Mouse (Mus musculus) olfactory bulb, adult 2 months (tissue): Measurements from ENCODE around the gene Umad1. TPM values are rescaled to one million over a fixed set of nuclear protein-coding genes. Genes with fewer than 3 reads are reported as not detected.

Experiments used
- H3K27ac ChIP-seq: fragments of 200-500 bp; 2 replicates; pipeline ENCODE4 v1.5.1; 2012; ENCODE audit warnings: low read depth, low read length; ENCODE audit not compliant: insufficient read depth
- H3K4me1 ChIP-seq: fragments of 200-500 bp; 2 replicates; pipeline ENCODE4 v1.6.1; 2012; ENCODE audit warnings: low read length; ENCODE audit not compliant: control insufficient read depth, insufficient read depth
- H3K4me3 ChIP-seq: fragments of 200-500 bp; 2 replicates; pipeline ENCODE4 v1.5.1; 2012; ENCODE audit warnings: mild to moderate bottlenecking, low read depth, low read length, moderate library complexity; ENCODE audit not compliant: insufficient read depth
- CTCF ChIP-seq: fragments of 200-500 bp; IDR thresholded peaks from 2 replicates; pipeline ENCODE4 v1.5.1; 2012; ENCODE audit warnings: low read depth, mild to moderate bottlenecking, low read length, moderate library complexity; ENCODE audit not compliant: insufficient read depth
- POLR2A ChIP-seq: fragments of 200-500 bp; IDR thresholded peaks from 2 replicates; pipeline ENCODE4 v1.6.1; 2012; ENCODE audit warnings: mild to moderate bottlenecking, low read depth, low read length, moderate library complexity; ENCODE audit not compliant: insufficient read depth
- WGBS: fragments of 180-500 bp; shearing (Covaris S2); methylation state at CpG from one replicate; pipeline ENCODE4 v1.1.7; 2018; 5-methylcytosine and 5-hydroxymethylcytosine counted together
- polyA plus RNA-seq: library from polyadenylated mRNA; stranded (reverse); fragments of >200 nt; gene quantifications from 2 replicates; pipeline ENCODE4 v1.2.4, GENCODE M21; 2012; ENCODE audit warnings: low replicate concordance; ENCODE audit not compliant: missing spikeins, insufficient read depth, insufficient read length

Gene Umad1
- polyA plus RNA-seq, 1 experiment: not detected

DNA sequence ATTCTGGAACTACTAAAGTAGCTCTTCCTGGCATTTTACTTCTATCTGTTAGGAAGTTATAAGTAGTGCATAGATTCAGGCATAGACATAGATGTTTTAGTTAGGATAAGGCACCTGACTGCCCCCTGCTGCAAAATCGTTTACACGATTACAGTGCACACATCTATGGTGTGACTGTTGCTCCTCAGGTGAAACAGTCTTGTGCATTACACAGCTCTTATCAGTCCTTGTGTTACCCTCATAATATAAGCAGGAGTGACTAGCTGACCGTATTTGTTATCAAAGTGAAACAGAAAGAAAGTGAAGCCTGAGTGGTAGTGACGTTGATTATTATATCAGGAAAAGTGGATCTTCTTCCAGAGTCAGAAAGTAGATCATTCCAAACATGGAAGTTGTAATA lies 84.2 kb downstream of the Umad1 start:
- 94% methylated on average over 4 of the region's 4 CpGs for WGBS
- Histone ChIP-seq H3K27ac (no peak overlapping the region), H3K4me1 (no peaks in the 10 kb centered on the region), H3K4me3 (no peak overlapping the region)
- TF ChIP-seq POLR2A (no peak), CTCF (no peak)

DNA sequence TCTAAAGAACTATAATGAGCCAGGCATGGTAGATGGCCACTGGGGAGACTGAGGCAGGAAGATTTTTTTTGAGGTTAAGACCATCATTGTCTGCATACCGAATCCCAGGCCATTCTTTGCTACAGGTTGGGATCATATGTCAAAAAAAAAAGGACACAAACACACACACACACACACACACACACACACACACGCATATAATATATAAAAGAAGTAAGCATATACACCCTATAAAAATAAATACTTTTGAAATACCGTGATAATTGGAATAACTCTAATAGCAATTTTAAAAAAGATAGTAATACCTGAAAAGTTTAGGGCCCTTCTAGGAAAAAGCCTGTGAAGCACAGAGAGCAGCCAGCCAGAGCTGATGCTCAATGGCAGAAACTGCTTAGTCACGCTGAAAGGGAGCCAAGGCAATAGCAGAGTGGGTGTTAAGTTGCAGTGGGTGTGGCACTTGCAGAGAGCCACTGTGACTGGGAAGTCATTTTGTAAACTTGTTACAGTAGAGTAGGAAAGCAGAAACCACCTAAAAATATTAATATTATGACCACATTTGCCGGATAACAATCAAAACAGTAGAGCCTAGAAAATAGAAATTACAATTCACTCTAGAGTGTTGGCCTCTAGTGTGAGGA lies 86.2 kb downstream of the Umad1 start:
- Histone ChIP-seq H3K4me1 (no peaks in the 10 kb centered on the region), H3K27ac (no peak overlapping the region), H3K4me3 (no peak overlapping the region)
- TF ChIP-seq CTCF (no peak), POLR2A (no peak)
- WGBS: 69% methylated on average over 5 of the region's 5 CpGs

DNA sequence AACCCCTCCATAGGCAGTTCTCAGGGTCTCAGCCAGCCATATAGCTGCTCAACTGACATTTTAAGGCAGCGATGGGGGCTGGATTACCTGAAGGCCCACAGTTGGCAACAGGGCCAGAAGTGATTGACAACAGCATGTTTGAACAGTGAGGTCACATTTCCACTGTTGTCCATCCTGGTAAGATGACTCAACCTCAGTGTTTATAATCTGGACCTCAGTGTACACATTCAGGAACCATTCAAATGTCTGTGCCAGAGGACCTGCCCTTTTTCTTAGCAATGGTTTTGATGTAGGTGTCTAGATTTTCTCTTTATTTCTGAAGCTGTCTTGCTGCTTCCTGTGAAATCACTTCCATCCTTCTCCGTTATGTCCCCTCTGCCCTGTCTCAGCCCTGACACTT lies 88.1 kb downstream of the Umad1 start:
- no peaks in the 10 kb centered on the region for H3K4me1 ChIP-seq
- 94% methylated on average over 2 of the region's 2 CpGs for WGBS
- no peak overlapping the region for H3K27ac ChIP-seq
- TF ChIP-seq POLR2A (no peak), CTCF (no peak)
- H3K4me3 ChIP-seq: no peak overlapping the region

DNA sequence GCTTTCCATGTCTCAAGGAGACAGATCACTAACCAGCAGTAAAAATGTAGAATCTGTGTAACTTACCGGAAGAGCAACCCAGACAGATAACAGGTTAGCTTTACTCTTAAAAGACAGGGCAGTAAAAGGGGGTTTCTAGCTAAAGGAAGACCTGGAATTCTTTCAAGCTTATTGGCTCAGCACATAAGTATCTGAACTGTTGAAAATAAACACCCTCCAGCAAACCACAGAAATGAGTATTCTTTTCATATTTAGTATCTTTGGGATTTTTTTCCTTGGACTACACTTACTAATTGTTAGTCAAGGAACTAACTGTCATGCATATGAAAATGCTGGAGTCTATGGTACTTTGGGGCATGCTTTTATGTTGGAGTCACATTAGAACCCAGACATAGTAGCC lies 89.3 kb downstream of the Umad1 start:
- TF ChIP-seq CTCF: no peak
- TF ChIP-seq POLR2A: no peak
- no peak overlapping the region for H3K27ac ChIP-seq
- WGBS: 97% methylated on average over 1 of the region's 1 CpGs
- no peak overlapping the region for H3K4me3 ChIP-seq
- H3K4me1 ChIP-seq: no peaks in the 10 kb centered on the region

DNA sequence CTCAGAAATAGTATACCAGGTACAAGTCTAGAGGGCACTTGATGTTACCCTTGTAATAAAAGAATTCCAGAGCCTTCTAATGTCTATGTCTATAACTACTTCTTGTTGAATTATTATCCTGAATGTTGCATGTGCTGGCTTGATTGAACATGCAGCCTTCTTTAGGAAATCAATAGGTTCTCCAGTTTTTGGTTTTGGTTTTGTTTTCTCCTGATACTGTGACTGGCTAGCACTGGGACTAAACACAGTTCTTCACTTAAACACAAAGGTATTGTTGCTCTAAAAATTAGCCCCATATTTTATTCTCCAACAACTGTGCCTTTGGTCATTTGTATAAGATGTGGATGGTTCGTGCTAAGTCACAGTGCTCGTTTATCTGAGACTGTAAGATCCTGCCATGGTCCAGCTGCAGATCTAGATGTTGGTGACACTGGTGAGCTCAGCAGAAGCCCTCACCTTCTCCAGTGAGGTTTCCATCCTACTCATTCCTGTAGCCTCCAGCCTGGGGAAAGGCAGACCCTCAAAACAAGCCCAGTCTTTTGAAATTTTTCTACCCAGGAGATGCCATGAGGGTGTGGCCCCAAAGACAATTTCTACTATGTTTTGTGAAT lies 90.1 kb downstream of the Umad1 start:
- Histone ChIP-seq H3K4me1 (peaks cover 5% of the 10 kb centered on the region; the same call in 1 of the 2 replicates), H3K27ac (no peak overlapping the region), H3K4me3 (no peak overlapping the region)
- WGBS: 94% methylated on average over 2 of the region's 2 CpGs
- TF ChIP-seq POLR2A (no peak), CTCF (no peak)

DNA sequence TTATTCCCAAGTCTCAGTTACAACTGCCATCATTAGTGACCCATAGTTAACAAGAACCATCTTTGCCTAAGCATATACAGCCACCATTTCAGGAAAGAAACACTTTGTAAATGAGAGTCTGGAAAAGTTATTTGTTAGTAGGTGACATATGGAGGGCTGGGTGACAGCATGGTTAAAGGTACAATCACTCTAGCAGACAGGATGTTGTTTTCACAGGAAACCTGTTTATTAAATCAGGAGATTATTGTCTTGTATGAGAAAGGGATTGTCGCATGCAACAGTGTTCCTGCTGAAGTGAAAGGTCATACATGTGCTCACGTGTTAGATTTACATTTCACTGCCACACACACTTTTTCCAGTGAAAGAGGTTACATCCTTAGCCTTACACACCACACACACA lies 92.4 kb downstream of the Umad1 start:
- Histone ChIP-seq H3K27ac (no peak overlapping the region), H3K4me3 (no peak overlapping the region), H3K4me1 (peaks cover 5% of the 10 kb centered on the region; the same call in 1 of the 2 replicates)
- TF ChIP-seq CTCF (no peak), POLR2A (no peak)
- WGBS: 92% methylated on average over 2 of the region's 2 CpGs

DNA sequence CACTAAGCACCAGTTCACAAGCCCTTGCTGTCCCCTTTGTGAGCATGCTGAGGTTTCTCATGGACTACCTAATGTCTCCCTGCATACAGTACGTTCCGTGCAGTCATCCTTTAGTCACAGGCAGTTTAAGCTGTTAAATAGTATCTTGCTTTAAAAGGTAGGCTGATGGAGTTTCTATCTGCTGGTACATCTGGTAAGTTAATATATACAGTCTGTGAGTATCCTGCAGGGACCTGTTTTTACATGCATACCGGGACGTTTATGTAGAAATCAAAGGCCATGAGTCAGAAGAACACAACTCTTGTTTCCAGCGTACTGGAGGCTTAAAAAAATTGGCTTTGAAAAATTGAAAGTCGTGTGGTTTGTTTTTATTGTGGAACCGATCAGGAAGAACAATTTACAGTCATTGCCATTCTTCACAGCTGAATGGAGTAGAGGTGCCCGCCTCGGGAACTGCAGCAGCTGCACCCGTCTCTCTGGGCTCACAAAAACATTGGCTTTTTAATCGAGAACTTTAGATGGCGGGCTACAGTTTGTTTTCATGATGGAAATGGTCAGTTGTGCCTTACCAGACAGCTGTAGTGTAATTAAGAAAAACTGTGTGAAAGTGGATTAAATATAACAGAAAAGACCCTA lies 93.6 kb downstream of the Umad1 start:
- WGBS: 18% methylated on average over 12 of the region's 12 CpGs
- Histone ChIP-seq H3K27ac (no peak overlapping the region), H3K4me1 (peaks cover 5% of the 10 kb centered on the region; the same call in 1 of the 2 replicates), H3K4me3 (no peak overlapping the region)
- TF ChIP-seq CTCF (no peak), POLR2A (no peak)

DNA sequence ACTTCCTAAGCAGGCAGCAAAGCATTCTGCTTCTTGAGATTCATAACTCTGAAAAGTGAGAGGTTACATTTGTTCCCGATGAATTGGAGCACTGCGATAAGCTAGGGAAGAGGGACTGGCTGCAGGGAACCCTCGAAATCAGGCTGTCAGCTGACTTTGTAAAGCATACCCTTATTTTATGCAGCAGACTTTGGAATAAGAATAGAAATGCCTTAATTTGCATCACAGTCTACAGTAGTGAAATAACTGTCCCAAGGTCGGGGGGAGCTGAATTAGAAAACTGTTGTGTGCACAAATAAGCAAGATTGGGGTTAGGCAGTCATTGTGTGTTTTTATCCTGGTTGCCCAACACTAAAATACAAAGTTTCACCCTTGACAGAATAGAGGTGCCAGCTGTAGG lies 94.4 kb downstream of the Umad1 start:
- 19% methylated on average over 4 of the region's 4 CpGs for WGBS
- Histone ChIP-seq H3K4me1 (peaks cover 5% of the 10 kb centered on the region; the same call in 1 of the 2 replicates), H3K4me3 (no peak overlapping the region), H3K27ac (no peak overlapping the region)
- TF ChIP-seq POLR2A (no peak), CTCF (no peak)

DNA sequence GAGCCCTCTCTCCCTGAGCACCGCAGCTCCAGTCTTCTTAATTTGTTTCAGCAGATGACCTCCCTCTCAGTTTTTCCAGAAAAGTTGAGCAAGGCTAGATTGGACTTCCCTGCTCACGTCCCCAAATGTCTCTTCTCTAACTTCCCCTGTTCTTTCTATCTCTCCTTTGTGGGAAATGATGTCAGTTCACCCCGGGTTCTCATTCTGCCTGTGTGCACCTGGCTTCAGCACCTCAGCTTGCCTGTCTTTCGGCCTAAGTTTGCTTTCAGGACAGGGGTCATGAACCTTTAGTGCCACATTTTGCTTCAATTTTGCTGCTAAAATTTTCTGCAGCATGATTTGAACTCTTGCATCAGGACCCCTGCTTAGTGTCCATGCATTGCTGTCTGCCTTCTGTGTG lies 95.8 kb downstream of the Umad1 start:
- no peak overlapping the region for H3K4me3 ChIP-seq
- TF ChIP-seq CTCF (no peak), POLR2A (no peak)
- 93% methylated on average over 4 of the region's 4 CpGs for WGBS
- H3K4me1 ChIP-seq: peaks cover 5% of the 10 kb centered on the region; the same call in 1 of the 2 replicates
- H3K27ac ChIP-seq: no peak overlapping the region
